Mouse (Mus musculus) granulocyte monocyte progenitor cell, adult 5-6 weeks (primary cell): Measurements from ENCODE around the gene Utrn. TPM values are rescaled to one million over a fixed set of nuclear protein-coding genes. Genes with fewer than 3 reads are reported as not detected.

ENCODE experiments used
- ATAC-seq: replicated peaks from 2 replicates; pipeline ENCODE4 v1.8.0; 2016; ENCODE audit warnings: mild to moderate bottlenecking, moderate TSS enrichment, inconsistent platforms; ENCODE audit not compliant: poor library complexity, severe bottlenecking
- total RNA-seq, 2 experiments: library from RNA; stranded (forward) in 1 of 2; stranded (reverse) in 1 of 2; fragments of 200-712, 200-1000 nt in 1 of 2; fragments of >200 nt in 1 of 2; fragmentation: Nextera tagmentation in 1 of 2; gene quantifications; 2 replicates each; pipeline ENCODE4 v1.2.3; 2014 to 2017

Utrn gene
- total RNA-seq, 2 experiments from 2014 or later, result 26.6 to 28.4 TPM

- peak; percentile 45 for ATAC-seq
These were observed 27.7 kb downstream of the Utrn start for GRCm38 (mm10) chr10:12841497-12841896.

GRCm38 (mm10) chr10:12837636-12838035, 31.5 kb downstream of the Utrn start:
- ATAC-seq, result no peak

GRCm38 (mm10) chr10:12836048-12836816, 32.9 kb downstream of the Utrn start:
- ATAC-seq, result peak; percentile 95

- ATAC-seq, result no peak
These were observed 35.0 kb downstream of the Utrn start for GRCm38 (mm10) chr10:12834215-12834614.

- no peak for ATAC-seq
These were observed 37.0 kb downstream of the Utrn start for GRCm38 (mm10) chr10:12832163-12832562.

GRCm38 (mm10) chr10:12827778-12828177, 41.4 kb downstream of the Utrn start:
- no peak for ATAC-seq

- no peak for ATAC-seq
These were observed 41.9 kb downstream of the Utrn start for GRCm38 (mm10) chr10:12827306-12827705.

GRCm38 (mm10) chr10:12826760-12827281, 42.3 kb downstream of the Utrn start:
- ATAC-seq, result peak; percentile 43

- ATAC-seq, result no peak
These were observed 44.8 kb downstream of the Utrn start for GRCm38 (mm10) chr10:12824386-12824785.

GRCm38 (mm10) chr10:12823437-12824219, 45.5 kb downstream of the Utrn start:
- peak; percentile 36 for ATAC-seq

GRCm38 (mm10) chr10:12820978-12821735, 48.0 kb downstream of the Utrn start:
- ATAC-seq, result no peak

GRCm38 (mm10) chr10:12817409-12817808, 51.8 kb downstream of the Utrn start:
- ATAC-seq, result no peak

GRCm38 (mm10) chr10:12816530-12816929, 52.6 kb downstream of the Utrn start:
- ATAC-seq, result no peak

- no peak for ATAC-seq
These were observed 54.8 kb downstream of the Utrn start for GRCm38 (mm10) chr10:12814411-12814810.

GRCm38 (mm10) chr10:12813881-12814280, 55.3 kb downstream of the Utrn start:
- no peak for ATAC-seq

GRCm38 (mm10) chr10:12813211-12813811, 55.9 kb downstream of the Utrn start:
- peak; percentile 63 for ATAC-seq

GRCm38 (mm10) chr10:12812680-12813079, 56.5 kb downstream of the Utrn start:
- no peak for ATAC-seq

GRCm38 (mm10) chr10:12810816-12811215, 58.3 kb downstream of the Utrn start:
- no peak for ATAC-seq

- no peak for ATAC-seq
These were observed 59.5 kb downstream of the Utrn start for GRCm38 (mm10) chr10:12809702-12810101.

GRCm38 (mm10) chr10:12808467-12808866, 60.7 kb downstream of the Utrn start:
- ATAC-seq, result no peak
